Mouse (Mus musculus) layer of hippocampus, postnatal 14 days (tissue): ENCODE measurements around the gene Mrps2. TPM values are rescaled to one million over a fixed set of nuclear protein-coding genes. Genes with fewer than 3 reads are reported as not detected.

Experiments
- DNase-seq, 2 experiments: peaks; one replicate each; pipeline ENCODE4 v3.0.0; 2021 to 2022; ENCODE audit warnings: low spot score in 2 of 2, mixed read lengths in 1 of 2
- long read RNA-seq, 2 experiments: library from polyadenylated mRNA; stranded (forward); transcript quantifications; one replicate each; pipeline ENCODE4 v2.0.0; 2021
- total RNA-seq, 2 experiments: library from RNA; stranded (reverse); gene quantifications; 2 replicates each; pipeline ENCODE4 v1.2.3; 2021

Mrps2 gene
- 10 to 100 TPM; 36.8 to 37.3 TPM for total RNA-seq
- long read RNA-seq, experiment 1, transcript Mrps2-201 (4 exons, 2,080 nt) = major isoform, 9 of 20 reads
- long read RNA-seq, experiment 1, partial matches to known transcripts = 10 of 20 reads
- long read RNA-seq, experiment 1, other reads (novel, unspliced or antisense) = 1 of 20 reads
- long read RNA-seq, experiment 2, transcript Mrps2-201 (4 exons, 2,080 nt) = major isoform, 22 of 34 reads
- long read RNA-seq, experiment 2, partial matches to known transcripts = 12 of 34 reads
- long read RNA-seq, experiment 2, other reads (novel, unspliced or antisense) = 0 of 34 reads

DNA sequence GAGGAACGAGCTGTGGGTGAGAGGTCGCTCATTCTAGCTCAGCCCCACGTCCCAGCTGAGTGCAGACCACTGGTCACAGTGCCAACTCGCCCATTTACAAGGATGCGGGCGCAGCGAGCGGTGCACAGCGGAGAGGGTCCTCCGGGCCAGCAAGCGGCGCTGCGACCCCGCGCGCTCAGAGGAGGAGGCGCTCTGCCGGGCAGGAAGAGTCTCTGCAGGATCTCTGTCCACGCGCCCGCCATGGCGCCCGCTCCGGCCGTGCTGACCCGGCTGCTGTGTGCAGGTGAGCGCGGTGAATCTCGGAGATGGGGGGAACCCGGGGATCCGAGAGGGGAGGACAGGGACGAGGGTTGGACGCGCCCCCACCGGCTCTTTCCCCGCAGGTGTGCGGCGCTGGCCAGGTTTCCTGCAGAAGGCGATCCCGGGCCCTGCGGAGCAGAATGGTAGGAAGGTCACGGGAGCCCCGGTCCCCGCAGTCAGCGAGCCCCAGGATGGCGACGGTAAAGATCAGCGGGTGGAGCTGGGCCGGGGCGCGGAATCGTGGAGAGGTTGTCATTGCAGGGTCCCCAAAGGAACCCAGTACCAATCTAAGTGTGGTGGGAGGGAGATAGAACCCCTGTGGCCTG, at the start of gene Mrps2:
Gene Mrps2, plus strand, starts transcription at position 207 of the 626 bp plus-strand sequence.
- peak; percentile 74 to 84 for DNase-seq

GRCm38 (mm10) chr2:28419898-28420297, 48.0 kb upstream of the Mrps2 start:
- DNase-seq = peak; percentile 93 to 95

DNA sequence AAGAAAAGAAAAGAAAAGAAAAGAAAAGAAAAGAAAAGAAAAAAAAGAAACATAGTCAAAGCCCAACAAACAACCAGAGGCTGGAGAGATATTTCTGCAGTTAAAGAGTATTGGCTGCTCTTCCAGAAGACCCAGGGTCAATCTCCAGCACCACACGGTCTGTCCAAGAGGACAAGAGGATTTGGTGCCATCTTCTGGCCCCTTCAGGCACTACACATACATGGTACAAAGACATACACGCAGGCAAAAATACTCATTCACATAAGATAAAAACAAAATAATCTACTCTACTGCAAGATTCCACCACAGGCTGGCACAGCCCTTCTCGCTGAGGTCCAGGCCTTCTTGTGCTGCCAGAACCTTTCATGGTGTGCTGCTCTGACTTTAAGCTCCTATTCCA, 44.7 kb upstream of the Mrps2 start:
- no peak for DNase-seq

GRCm38 (mm10) chr2:28427226-28427625, 40.6 kb upstream of the Mrps2 start:
- DNase-seq = no peak

GRCm38 (mm10) chr2:28430846-28431245, 37.0 kb upstream of the Mrps2 start:
- DNase-seq = no peak

DNA sequence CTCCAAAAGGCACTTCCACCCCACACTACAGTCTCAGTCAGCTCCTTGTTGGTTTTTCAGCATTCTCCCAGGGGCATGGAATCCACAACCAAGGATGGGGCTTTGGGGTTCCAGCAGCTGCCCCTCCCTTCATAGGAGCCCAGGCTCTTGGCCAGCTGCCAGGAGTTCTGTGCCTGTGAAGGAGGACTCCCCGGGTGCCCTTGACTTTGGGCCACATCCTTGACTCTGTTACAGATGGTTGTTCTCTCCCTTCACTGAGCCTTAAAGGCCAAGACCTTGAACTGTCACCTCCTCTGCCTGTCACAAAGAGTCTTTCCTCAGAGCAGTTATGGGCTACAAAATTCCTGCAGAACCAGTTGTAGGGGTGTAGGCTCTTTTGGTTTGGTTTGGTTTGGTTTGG, 35.1 kb upstream of the Mrps2 start:
- DNase-seq = no peak

DNA sequence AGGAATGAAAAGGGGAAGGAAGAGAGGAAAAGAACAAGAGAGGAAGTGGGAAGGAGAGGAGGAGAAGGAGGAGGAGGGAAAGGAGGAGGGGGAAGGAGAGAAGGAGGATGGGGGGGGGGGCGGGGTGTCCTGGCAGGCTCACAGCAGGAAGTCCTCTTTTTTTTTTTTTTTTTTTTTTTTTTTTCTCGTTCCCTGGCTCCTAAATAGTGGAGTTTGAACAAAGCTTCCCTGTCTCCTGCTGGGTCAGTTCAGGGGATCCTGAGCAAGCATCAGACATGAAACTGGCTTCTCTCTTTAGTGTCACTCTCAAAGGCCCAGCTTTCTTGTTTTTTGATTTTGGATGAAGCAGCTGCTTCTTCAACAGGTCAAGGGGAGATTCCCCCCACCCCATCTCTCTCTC, 34.4 kb upstream of the Mrps2 start:
- no peak for DNase-seq

DNA sequence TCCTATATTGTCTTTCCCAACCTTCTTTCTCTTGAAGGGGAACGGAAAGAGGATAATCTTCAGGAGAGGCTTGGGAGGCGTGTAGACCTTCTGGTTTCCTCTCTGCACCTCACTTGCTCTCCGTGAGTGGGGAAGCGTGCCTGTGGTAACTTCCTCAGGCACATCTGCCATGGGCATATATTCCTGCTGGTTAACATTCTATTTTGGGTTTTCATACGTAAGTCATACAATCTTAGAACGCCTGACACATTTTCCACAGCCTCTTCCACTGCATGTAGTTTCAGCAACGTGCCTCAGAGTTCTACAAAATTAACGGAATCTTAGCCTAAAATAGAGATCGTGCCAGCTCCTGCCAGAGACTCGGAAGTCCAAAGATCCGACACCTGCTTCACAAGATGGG, 32.5 kb upstream of the Mrps2 start:
- DNase-seq = no peak

- DNase-seq = no peak
These were observed 27.0 kb upstream of the Mrps2 start for GRCm38 (mm10) chr2:28440842-28441241.

- DNase-seq = no peak
These were observed 22.8 kb upstream of the Mrps2 start for GRCm38 (mm10) chr2:28445082-28445481.

- no peak for DNase-seq
These were observed 21.7 kb upstream of the Mrps2 start for GRCm38 (mm10) chr2:28446181-28446514.

- DNase-seq = peak in 1 of 2 experiments; percentile 25
These were observed 21.2 kb upstream of the Mrps2 start, which contains the start of gene Ppp1r26 for GRCm38 (mm10) chr2:28446515-28447314. Gene Ppp1r26, plus strand, starts transcription at chr2:28446800.

GRCm38 (mm10) chr2:28447315-28447670, 20.6 kb upstream of the Mrps2 start:
- DNase-seq = no peak

- DNase-seq = no peak
These were observed 16.2 kb upstream of the Mrps2 start for GRCm38 (mm10) chr2:28451663-28452062.

GRCm38 (mm10) chr2:28453539-28453938, 14.3 kb upstream of the Mrps2 start:
- DNase-seq = no peak

GRCm38 (mm10) chr2:28456616-28457015, 11.2 kb upstream of the Mrps2 start:
- peak in 1 of 2 experiments; percentile 42 for DNase-seq

DNA sequence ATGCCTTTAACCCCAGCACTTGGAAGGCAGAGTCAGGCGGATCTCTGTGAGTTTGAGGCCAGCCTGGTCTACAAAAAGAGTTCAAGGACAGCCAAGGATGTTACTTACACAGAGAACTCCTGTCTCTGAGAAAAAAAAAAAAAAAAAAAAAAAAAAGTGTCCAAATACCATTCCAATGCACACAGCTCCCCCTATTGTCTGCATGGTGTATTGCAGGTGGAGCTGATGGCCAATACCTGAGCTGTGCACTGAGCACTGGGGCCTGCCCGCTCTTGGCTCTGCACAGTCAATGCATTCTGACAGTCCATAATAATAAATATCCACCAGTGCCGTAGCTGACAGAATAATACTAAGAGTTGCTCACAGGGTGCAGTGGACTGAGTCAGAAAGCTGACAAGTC, 3.9 kb upstream of the Mrps2 start:
- DNase-seq = peak; percentile 50 to 52

GRCm38 (mm10) chr2:28464919-28465318, 2.9 kb upstream of the Mrps2 start:
- no peak for DNase-seq

DNA sequence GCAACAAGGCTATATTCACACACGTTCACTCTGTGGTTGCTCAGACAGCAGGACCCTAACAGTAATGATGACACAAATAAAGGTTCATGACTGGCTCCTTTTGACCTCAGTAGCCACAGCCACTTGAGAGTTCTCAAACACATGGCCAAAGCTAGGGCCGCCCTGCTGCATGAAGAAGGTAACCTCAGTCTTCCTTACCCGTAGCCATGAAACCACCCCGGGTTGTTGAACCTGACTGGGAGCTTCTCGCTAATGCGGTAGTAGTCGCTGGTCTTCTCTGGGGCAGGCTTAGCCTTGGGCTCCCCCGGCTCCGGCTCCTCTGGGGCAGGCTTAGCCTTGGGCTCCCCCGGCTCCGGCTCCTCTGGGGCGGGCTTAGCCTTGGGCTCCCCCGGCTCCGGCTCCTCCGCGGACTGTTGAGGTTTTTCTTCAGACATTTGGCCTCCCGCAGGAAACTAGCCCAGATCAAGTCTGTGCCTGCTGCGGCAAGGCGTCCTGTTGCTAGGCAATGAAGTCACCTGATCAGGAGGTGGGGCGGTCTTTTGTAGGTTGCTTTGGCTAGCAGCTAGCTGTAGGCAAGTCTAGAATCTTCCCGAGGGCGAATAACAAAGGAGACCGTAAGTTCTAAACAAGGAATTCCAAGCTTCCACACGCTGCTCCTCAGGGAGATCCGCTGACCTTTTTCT, 1.9 kb upstream of the Mrps2 start, which contains the start of gene 1700007K13Rik:
Gene 1700007K13Rik, minus strand, starts transcription at position 497 of the 683 bp plus-strand sequence.
- peak; percentile 46 to 59 for DNase-seq

- no peak for DNase-seq
These were observed 790 bp downstream of the Mrps2 start for GRCm38 (mm10) chr2:28468486-28469225.

GRCm38 (mm10) chr2:28469461-28469860, 1.6 kb downstream of the Mrps2 start:
- DNase-seq = no peak
